Mouse (Mus musculus) inflammation-experienced regulatory T-cells, adult 6 months (primary cell): ENCODE data around the gene Galnt16. TPM values are rescaled to one million over a fixed set of nuclear protein-coding genes. Genes with fewer than 3 reads are reported as not detected.

Experiments used
- ATAC-seq: one replicate; pipeline ENCODE4 v1.8.0; 2017
- polyA plus RNA-seq, 3 experiments: library from polyadenylated mRNA; unstranded; fragments of 100-300 nt; shearing (Covaris generic); gene quantifications; one replicate each; pipeline ENCODE4 v1.2.1; 2017

The Galnt16 gene
- polyA plus RNA-seq, 3 experiments from 2014 or later: 0.70 to 1.6 TPM; not detected in 1

GRCm38 (mm10) chr12:80601597-80602269 is 83.7 kb downstream of the Galnt16 start:
- no peak for ATAC-seq

DNA sequence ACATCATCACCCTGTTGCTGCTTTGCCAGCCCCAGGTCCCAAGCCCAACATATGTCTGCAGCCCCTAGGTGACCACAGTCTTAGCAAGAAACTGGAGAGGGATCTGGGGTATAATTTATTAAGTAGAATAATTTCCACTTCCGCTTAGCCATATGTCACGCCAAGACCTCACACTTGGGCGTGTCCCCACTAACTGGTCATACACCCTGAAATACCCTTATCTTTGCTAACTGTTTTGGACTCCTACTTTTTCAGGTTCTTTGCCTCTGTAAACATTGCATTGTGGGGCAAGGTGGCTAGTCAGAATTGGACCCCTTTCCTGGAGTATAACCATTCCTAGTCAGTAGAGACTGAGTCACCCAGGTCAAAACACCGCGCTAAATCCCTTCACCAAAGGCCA is 84.4 kb downstream of the Galnt16 start:
- no peak for ATAC-seq

DNA sequence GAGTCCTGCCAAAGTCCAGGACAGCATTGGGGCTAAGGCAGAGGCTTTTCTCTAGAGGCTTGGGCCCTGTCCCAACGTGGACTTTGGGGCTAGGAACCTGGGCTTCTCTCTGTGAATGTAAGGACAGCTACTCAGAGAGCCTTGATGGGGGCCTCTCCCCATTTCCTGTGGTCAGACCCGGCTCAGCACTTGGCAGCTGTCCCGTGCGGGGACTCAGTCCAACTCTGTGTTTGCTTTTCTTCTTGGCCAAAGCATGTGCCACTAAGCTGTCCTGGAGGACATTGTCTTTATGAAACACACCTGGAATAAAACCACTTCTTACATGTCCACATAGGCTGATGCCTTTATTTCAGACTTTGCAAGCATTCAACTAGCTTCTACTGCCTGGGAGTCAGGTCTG is 85.5 kb downstream of the Galnt16 start:
- ATAC-seq: no peak

DNA sequence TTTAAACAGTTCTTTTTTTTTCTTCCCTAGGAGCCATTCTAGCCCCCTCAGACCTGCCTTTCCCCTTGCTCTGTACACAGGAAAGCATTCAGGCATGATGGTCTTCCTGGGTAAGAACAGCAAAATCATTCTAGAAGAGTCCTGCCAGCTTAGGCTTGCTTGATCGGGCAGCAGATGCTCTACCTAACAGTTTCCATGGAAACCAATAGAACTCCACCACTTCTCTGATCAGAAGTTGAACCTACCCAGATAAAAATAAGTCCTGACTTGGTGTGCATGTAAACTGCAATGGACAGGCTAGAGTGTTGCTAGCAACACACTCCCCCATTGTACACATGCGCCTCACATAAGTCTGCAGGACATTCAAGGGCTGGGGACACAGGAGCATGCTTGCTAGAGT is 86.1 kb downstream of the Galnt16 start:
- no peak for ATAC-seq

DNA sequence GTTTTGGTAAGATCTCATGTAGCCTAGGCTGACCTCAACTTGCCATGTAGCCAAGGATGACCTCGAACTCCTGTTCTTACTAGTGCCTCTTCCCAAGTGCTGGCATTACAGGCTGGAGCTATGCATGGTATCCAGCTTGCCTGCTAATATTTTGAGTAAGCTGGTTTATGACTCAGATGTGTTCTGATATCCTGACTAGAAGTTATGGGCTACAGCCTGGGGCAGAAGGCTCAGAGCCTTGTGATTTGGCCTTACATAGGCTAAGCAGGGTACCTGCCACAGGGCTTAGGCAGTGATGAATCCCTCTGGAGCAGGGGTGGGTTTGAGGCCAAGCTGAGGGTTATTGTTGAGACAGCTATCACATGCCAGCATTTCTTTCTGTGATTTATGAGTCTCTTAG is 90.5 kb downstream of the Galnt16 start:
- no peak for ATAC-seq

DNA sequence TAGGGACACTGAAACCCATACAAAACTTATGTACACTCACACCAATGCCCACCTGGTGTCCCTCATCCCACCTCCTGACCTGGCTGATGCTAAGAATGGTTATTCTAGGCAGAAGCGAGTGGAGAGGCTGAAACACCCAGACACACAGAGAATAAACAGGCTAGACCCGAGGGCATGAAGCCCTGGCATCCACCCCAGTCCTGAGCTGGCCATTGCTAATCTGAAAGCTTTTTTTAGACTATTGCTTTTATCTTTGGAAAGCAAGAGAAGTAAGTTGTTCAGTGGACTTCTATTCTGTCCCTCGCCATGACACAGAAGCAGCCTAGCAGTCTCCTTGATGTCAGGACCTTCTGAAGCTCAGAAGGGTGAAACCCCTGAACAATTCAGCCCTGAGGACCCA is 91.9 kb downstream of the Galnt16 start:
- no peak for ATAC-seq

DNA sequence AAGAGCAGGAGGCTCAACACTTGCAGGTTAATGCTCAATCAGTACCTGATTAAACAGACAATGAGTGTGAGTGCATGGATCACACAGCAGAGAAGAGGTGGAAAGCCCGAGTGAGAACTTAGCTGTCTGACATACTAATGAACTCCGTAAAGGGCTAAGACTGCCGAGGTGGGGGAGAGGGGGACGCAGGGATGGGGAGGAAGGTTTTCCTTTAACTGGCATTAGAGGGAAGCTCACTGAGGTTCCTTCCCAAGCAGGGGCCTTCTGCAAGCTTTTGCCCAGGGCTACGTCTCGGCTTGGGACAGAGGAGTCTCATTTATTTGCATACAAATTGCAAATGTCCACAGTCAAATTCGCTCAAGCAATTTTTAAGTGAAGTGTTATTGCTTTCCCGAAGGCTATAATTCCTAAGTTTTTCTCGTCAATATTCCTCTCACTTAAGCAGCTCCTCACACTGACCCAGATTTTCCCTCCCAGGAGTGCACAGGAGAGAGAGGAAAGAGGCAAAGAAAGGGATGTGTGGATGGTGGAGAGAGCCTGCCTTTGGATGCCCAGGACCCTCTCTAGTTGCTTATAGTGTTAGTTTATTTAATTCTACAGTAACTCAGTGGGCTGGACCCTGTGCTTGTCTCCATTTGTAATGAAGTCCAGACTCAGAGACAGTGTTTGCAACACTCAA is 94.2 kb downstream of the Galnt16 start:
- ATAC-seq: no peak

GRCm38 (mm10) chr12:80615371-80616257 is 97.5 kb downstream of the Galnt16 start:
- no peak for ATAC-seq

DNA sequence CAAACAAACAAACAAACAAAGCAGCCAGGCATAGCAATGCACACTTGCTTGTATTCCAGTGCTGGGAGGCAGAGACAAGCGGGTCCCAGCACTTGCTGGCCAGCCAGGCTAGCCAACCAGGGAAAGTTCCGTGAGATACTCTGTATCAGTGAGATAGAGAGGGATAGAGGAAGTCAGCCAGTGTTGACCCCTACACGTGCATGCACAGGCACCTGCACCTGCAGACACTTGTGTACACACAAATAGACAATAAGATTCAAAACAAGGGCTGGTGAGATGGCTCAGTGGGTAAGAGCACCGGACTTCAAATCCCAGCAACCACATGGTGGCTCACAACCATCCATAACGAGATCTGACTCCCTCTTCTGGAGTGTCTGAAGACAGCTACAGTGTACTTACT is 102.4 kb downstream of the Galnt16 start:
- ATAC-seq: no peak

GRCm38 (mm10) chr12:80631790-80632189 is 113.7 kb downstream of the Galnt16 start:
- ATAC-seq: no peak

GRCm38 (mm10) chr12:80642725-80643692 is 124.9 kb downstream of the Galnt16 start:
- peak; percentile 26 for ATAC-seq

- ATAC-seq: peak; percentile 93
These were observed 125.8 kb downstream of the Galnt16 start, which contains the start of the genes Slc39a9 and Erh for GRCm38 (mm10) chr12:80643693-80644505. Slc39a9 (plus strand) TSS chr12:80643883. Erh (minus strand) TSS chr12:80644341.

DNA sequence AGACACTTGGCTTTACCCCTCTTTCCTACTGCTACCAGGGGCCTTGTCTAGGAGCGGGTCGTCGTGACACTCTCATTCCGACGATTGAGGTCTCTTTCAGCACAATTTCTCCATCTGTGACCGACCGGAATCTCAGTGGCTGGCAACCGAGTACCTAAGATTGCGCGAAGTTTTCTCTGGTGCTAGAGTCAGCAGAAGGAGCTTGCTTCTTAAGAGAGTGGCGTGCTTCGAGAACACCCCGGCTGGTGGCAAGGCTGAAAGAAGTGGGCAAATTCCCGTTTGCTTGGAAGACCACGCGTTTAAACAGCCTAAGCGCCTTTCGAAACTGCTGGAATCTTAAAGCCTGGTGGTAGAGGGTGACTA is 126.4 kb downstream of the Galnt16 start:
- no peak for ATAC-seq

DNA sequence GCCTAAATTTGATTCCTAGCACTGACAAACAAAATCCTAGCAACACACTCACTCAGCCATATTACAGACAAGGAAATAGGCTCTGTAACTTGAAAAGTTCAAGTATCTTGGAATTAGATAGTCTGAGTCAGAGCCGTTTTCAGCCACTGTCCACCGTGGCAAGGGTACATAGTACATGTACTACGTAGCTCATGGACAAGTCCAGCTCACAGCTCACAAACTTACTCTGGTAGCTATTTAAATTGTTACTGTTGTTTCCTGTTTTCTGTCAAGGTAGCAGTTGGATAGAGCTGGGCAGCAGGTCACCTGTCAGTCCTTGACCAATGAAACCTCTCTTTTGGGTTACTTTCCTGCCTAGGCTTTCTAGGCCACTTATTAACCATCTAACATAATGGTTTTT is 128.3 kb downstream of the Galnt16 start:
- ATAC-seq: no peak

DNA sequence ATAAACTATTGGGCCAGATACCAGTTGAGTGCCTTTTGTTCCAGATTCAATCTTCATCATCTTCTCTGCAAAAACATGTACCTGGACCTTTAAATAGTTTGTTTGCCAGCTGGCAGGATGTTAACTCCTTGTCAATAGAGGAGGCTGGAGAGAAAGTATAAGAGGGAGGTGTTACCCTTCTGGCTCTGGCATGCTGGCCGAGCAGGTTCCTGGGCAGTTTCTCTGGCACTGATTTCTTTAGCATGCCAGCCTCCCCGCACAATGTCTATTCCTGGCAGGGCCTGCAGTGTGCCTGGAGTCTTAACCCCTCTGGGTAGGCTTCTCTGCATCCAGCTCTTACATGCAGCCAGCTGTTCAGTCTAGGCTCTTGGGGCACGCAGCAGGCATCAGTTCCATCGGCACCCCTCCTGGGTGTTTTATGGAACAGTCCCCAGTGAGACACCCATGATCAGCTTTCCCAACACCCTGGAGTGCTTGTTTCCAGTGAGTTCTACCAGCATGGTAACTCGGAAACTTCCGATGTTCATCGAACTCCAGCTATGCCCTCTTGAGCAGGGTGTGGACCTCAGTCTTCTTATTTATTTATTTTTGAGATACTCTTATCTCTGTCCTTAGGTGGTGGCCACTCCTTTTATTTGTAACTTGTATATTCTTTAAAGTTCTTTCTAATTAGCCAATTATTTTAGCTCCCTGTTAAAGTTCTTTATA is 136.0 kb downstream of the Galnt16 start:
- no peak for ATAC-seq

- ATAC-seq: no peak
These were observed 136.6 kb downstream of the Galnt16 start for GRCm38 (mm10) chr12:80654659-80655025.

DNA sequence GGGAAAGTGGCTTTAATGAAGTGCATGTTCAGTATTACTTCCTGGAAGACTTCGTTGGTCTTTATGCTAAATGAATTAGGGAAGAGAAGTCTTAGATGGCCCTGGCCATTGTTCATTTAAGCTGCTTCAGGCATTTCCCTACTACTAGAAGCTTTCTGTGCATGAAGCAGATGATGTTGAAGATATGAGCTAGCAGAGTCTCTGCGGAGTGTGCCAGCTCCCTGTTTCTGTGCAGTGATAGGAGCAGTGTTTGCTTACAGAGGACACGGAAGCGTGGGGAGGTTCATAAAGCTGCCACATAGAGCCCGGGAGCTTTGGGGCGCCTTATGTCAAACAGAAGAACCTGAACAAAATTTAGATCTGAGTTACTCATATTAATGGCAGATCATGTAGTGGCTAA is 140.6 kb downstream of the Galnt16 start:
- no peak for ATAC-seq

- ATAC-seq: no peak
These were observed 144.2 kb downstream of the Galnt16 start for GRCm38 (mm10) chr12:80662322-80662721.

GRCm38 (mm10) chr12:80663935-80664334 is 145.9 kb downstream of the Galnt16 start:
- no peak for ATAC-seq

DNA sequence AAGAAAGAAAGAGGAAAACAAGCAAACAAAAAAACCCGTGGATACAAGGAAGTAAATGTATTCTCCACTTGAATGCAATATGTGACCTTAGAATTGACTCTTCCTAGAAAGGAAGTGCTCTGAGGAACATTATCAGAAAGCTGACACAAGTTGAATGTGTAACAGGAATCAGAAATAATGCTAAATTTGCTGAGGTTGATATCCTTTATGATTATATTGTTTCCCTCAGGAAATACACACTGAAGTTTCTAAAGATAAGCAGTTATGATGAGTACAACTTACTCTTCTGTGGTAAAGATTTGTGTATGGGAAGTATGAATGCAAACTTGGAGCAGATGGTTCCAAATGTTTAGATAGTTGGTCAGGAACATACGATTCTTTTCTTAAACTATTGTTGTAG is 150.3 kb downstream of the Galnt16 start:
- ATAC-seq: no peak

- ATAC-seq: no peak
These were observed 155.1 kb downstream of the Galnt16 start for GRCm38 (mm10) chr12:80673170-80673569.
